Mouse (Mus musculus): Measurements from ENCODE around the gene Ly6f. TPM values are rescaled to one million over a fixed set of nuclear protein-coding genes. Genes with fewer than 3 reads are reported as not detected.
A peak's percentile ranks its signal among the peaks of the same experiment; 100 is the strongest.
"Not testable (repeated sequence)": the region's sequence is repeated elsewhere in the genome, so short reads cannot be mapped to it uniquely, and the experiment has no call there.

The Ly6f gene
- polyA plus RNA-seq, 1 experiment = not detected

DNA sequence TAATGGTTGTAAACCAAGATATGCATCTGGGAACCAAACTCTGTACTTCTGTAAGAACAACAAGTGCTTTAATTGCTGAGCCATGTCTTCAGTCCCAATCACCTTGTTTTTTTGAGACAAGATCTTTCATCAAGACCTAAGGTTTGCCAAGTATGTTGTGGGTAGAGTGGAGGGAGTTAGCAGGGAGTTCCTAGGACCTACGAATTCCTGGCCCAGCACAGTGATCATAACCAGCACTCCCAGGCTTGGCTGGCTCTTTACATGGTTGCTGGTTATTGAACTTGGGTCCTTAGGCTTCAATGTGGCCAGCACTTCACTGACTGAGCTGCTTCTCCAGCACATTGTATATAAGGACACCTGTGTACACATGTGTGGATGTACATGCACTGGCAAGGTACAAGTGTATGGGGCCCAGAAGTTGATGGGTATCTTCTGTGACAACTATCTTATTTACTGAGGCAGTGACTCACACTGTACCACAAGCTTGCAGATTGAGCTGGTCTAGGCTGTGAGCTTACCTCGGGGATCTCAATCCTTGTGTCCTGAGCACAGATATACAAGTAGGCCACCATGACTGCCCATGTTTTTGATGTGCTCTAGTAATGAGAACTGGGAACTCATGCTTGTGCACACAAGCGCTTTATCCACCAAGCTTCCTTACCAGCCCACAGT lies 2.6 kb downstream of the Ly6f start:
- TF ChIP-seq POLR2A (IDR thresholded peaks at IDR 0.05; ENCODE audit: borderline replicate concordance, extremely low read depth, insufficient read depth, insufficient read length, poor library complexity, severe bottlenecking) = no peak
- TF ChIP-seq CTCF (IDR thresholded peaks at IDR 0.05; ENCODE audit: borderline replicate concordance, extremely low read depth, insufficient read depth, insufficient read length) = no peak
- DNase-seq (ENCODE audit: low read depth) = no peak

DNA sequence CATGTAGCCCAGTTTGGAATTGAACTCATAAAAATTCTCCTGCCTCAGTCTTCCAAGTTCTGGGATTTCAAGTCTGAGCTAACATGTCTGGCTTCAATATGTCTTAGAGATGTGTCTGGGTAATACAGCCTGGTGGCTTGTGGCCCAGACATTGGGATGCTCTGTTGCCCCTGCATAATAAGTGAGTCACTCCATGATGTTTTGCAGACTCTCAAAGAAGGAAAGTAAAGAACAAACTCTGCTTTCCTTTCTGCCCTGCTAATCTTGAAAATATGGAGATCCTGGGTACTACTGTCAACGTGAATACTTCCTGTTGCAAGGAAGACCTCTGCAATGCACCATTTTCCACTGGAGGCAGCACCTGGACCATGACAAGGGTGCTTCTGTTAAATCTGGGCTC lies 3.2 kb downstream of the Ly6f start:
- TF ChIP-seq CTCF (IDR thresholded peaks at IDR 0.05; ENCODE audit: borderline replicate concordance, extremely low read depth, insufficient read depth, insufficient read length) (no peak), POLR2A (IDR thresholded peaks at IDR 0.05; ENCODE audit: borderline replicate concordance, extremely low read depth, insufficient read depth, insufficient read length, poor library complexity, severe bottlenecking) (no peak)
- no peak for DNase-seq (ENCODE audit: low read depth)

DNA sequence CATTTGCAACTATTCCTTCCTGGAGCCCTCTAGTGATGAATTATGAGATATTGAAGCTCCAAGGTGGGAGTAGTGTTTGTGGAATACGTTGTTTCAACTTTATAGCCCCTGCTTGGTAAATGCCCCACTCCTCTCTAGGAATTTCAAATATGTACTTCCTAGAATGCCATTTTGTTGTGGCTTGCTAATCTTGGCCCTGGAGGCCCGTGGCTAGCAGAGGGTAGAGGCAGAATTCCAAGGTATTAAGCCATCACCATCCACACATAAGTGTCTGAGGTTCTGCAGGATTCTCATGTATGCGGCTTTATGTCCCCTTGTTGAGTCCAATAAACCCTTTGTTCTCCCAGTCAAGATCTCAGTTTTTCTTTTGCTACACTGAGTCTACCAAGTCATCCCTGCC lies 3.7 kb downstream of the Ly6f start:
- no peak for TF ChIP-seq CTCF (IDR thresholded peaks at IDR 0.05; ENCODE audit: borderline replicate concordance, extremely low read depth, insufficient read depth, insufficient read length)
- no peak for TF ChIP-seq POLR2A (IDR thresholded peaks at IDR 0.05; ENCODE audit: borderline replicate concordance, extremely low read depth, insufficient read depth, insufficient read length, poor library complexity, severe bottlenecking)
- DNase-seq (ENCODE audit: low read depth) = no peak

DNA sequence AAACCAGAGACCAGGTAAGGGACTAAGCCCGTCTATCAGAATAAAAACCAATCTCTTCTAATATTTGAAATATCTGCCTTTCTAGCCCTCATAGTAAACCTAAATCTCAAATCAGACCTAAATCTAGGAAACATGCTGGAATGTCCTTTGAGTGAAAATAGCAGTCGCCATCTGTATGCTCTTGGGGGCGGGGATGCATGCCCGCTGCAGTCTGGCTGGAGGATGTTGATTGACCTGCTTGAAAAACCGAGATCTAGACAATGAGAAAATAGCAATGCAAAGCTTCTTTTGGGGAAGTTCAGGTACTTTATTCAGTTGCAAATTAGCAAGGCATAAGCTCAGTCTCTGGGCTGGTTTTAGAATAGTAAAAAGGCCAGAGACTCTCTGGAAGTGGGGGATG lies 13.8 kb downstream of the Ly6f start:
- not testable (repeated sequence) for DNase-seq (ENCODE audit: low read depth)

DNA sequence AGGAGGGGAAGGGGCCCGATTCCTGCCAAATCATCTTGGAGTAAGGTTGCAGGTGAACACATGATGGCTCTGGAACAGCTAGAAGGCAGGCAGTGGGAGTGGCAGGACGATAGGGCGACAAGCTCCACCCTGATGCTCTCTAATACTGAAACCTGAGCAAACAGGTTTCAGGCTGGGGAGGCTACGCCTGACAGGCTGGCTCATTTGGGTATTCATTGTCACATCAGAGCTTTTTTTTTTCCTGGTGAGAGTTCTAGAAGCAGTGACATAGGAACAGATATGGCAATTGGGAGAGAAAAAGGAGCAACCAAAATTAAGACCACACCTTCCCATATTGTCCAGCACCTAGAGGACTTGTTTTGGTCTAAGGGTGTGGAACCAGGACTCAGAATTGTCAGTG lies 18.3 kb downstream of the Ly6f start:
- DNase-seq (ENCODE audit: low read depth) = not testable (repeated sequence)

DNA sequence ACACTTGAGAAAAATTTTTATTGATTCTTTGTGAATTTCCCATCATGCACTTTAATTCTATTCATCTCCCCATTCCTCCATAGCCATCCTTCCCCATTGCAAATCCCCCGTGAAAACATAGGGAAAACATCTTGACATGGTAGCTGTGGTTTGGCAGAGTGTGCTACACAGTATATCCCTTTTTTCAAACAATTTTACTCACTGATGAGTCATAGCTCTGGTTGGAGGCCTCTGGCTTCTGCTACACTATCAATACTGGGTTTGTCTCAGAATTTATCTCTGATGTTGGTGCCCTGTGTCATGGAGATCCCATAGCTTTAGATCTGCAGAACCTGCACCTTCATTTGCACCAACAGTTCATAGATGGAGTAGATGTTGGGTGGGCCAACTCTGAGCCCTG lies 24.2 kb downstream of the Ly6f start:
- no peak for DNase-seq (ENCODE audit: low read depth)
- TF ChIP-seq POLR2A (IDR thresholded peaks at IDR 0.05; ENCODE audit: borderline replicate concordance, extremely low read depth, insufficient read depth, insufficient read length, poor library complexity, severe bottlenecking) (no peak), CTCF (IDR thresholded peaks at IDR 0.05; ENCODE audit: borderline replicate concordance, extremely low read depth, insufficient read depth, insufficient read length) (no peak)

DNA sequence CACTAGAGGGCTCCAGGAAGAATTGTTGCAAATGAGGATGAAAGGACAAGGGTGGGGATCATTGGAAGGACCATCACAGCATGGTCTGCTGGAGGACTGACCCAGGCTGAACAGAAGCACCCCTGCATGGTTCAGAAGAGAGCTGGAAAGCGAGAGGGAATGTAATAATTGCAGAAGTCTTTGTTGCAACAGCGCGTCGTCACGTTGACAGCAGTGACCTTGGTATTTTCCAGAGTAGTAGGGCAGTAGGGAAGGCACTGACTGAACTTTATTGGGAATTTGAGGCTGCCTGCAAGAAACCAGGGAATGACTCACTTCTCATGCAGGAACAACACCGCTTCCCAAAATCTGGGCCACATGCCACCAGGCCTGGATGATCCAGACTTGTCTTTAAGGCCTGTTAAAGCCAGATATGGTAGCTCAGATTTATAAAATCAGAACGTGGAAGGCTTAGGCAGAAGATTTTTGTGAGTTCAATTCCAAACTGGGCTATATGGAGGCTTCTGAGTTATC lies 25.7 kb downstream of the Ly6f start:
- DNase-seq (ENCODE audit: low read depth) = no peak
- TF ChIP-seq POLR2A (IDR thresholded peaks at IDR 0.05; ENCODE audit: borderline replicate concordance, extremely low read depth, insufficient read depth, insufficient read length, poor library complexity, severe bottlenecking) (no peak), CTCF (IDR thresholded peaks at IDR 0.05; ENCODE audit: borderline replicate concordance, extremely low read depth, insufficient read depth, insufficient read length) (no peak)

DNA sequence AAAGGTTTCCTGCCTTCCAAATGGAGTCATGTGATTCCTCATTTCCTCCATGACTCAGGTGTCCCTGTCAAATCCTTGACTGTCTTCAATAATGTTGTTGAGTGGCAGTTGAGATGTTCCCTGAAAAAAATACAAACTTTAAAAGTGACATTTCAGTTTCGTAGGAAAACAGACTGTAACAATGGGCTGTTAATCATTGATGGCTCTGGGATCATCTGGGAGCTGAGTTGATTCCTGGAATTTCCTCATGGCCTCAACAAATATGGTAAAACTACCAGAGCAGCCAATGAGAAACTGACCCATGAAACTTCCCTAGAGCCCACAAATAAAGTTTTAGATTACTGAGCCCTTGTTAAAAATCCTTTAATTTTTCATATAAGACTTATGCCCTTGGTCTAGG lies 37.9 kb downstream of the Ly6f start:
- TF ChIP-seq CTCF (IDR thresholded peaks at IDR 0.05; ENCODE audit: borderline replicate concordance, extremely low read depth, insufficient read depth, insufficient read length) (no peak), POLR2A (IDR thresholded peaks at IDR 0.05; ENCODE audit: borderline replicate concordance, extremely low read depth, insufficient read depth, insufficient read length, poor library complexity, severe bottlenecking) (no peak)
- no peak for DNase-seq (ENCODE audit: low read depth)

DNA sequence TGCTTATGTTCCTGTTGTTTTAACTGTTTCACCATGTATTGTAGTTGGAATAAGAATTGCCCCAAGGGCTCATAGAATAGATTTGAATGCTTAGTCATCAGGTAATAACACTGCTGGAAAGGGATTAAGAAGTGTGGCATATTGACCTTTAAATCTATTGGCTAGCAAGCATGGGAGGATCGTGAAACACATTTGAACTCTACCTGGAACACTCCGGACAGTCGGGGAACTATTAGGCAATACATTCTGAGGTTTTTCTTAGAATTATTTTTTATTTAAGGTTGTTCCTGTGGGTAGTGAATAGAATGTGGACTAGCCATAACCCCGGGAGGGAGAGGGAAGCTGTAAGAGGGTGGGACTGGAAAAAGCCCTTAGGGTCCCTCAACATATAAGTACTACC lies 41.0 kb downstream of the Ly6f start:
- TF ChIP-seq POLR2A (IDR thresholded peaks at IDR 0.05; ENCODE audit: borderline replicate concordance, extremely low read depth, insufficient read depth, insufficient read length, poor library complexity, severe bottlenecking) = no peak
- TF ChIP-seq CTCF (IDR thresholded peaks at IDR 0.05; ENCODE audit: borderline replicate concordance, extremely low read depth, insufficient read depth, insufficient read length) = no peak
- no peak for DNase-seq (ENCODE audit: low read depth)

DNA sequence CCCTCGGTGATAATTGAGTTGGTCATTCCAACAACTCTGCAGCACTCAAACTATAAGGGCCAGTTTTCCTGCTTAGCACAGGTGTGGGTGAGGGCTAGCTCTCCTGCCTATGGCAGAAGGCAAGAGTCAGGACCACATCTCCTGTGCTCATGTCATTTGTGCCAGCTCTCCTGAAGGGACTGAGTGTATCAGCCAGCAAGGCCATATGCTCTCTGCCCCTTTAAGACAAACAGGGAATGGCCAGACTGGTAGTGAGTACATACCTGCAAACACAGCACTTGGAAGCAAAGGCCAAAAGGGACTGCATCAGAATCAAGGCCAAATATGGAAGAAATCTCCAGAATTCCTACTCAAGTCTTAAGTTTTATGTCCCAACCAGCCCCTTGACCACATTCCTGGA lies 41.7 kb downstream of the Ly6f start:
- TF ChIP-seq CTCF (IDR thresholded peaks at IDR 0.05; ENCODE audit: borderline replicate concordance, extremely low read depth, insufficient read depth, insufficient read length) = no peak
- no peak for TF ChIP-seq POLR2A (IDR thresholded peaks at IDR 0.05; ENCODE audit: borderline replicate concordance, extremely low read depth, insufficient read depth, insufficient read length, poor library complexity, severe bottlenecking)
- DNase-seq (ENCODE audit: low read depth) = no peak

DNA sequence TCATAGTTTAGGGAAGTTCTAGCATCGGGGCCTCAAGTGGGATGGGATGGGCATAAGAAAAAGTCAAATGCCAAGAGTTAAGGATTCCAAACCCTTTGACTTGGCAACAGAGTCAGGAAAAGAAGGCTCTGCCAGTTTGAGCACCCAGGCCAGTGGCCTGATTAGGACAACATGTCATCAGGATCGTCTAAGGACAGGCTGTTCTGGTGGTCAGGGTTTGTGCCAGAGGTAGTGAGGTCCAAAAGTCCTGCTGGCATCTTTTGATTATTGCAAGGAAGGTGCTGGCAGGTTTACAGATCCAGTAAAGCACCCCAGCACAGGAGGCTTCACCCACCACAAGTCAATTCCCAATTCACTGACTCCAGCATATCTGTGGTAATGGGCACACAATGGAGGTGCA lies 46.2 kb downstream of the Ly6f start:
- no peak for TF ChIP-seq CTCF (IDR thresholded peaks at IDR 0.05; ENCODE audit: borderline replicate concordance, extremely low read depth, insufficient read depth, insufficient read length)
- TF ChIP-seq POLR2A (IDR thresholded peaks at IDR 0.05; ENCODE audit: borderline replicate concordance, extremely low read depth, insufficient read depth, insufficient read length, poor library complexity, severe bottlenecking) = no peak
- DNase-seq (ENCODE audit: low read depth) = no peak

DNA sequence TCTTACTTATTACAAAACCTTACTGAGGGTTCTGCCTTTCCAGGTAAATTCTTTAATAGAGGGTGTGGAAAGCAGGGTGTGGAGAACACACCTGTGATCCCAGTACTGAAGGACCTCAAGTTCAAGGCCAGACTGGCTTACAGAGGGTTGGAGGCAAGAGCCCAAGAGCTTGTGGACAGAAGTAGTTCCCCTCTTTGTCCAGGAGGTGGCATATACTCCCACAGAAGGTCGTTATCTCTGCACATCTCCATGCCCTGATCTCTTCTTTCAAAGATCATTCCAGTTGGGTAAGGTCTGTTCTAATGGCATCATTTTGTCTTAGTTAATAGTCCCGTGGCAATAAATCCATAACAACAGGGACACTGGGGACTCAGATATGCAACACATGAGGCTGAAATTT lies 49.0 kb downstream of the Ly6f start:
- TF ChIP-seq CTCF (IDR thresholded peaks at IDR 0.05; ENCODE audit: borderline replicate concordance, extremely low read depth, insufficient read depth, insufficient read length) = peak; percentile 21; the same call in 1 of the 2 replicates
- no peak for TF ChIP-seq POLR2A (IDR thresholded peaks at IDR 0.05; ENCODE audit: borderline replicate concordance, extremely low read depth, insufficient read depth, insufficient read length, poor library complexity, severe bottlenecking)
- DNase-seq (ENCODE audit: low read depth) = peak; percentile 0

DNA sequence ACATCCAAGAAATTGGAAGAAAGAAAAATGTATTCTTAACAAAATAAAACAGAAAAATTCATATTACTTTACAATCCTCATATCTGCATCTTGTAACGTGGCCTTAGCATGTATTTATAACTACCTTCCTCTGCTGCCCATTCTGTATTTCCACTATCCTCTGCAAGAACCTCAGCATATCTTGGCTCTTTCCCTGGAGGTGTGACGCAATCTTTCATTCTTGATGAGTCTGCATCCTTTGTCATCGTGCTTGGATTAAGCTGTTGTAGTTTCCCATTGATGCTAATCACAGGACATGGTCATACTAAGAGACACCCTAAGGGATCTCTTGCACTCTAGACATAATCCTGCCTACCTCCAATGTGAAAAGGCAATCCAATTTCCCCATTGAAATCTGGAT lies 50.4 kb downstream of the Ly6f start:
- no peak for DNase-seq (ENCODE audit: low read depth)
- no peak for TF ChIP-seq CTCF (IDR thresholded peaks at IDR 0.05; ENCODE audit: borderline replicate concordance, extremely low read depth, insufficient read depth, insufficient read length)
- no peak for TF ChIP-seq POLR2A (IDR thresholded peaks at IDR 0.05; ENCODE audit: borderline replicate concordance, extremely low read depth, insufficient read depth, insufficient read length, poor library complexity, severe bottlenecking)

Data from brain, embryonic 14.5 days (tissue).